In genomic region chr11:62560463-62561016, GRCm38 (mm10) we compare ENCODE assay signal across 8 mouse cellular contexts. TPM values are rescaled to one million over a fixed set of nuclear protein-coding genes. Genes with fewer than 3 reads are reported as not detected.
DNase-seq lines count a peak whose midpoint lies in the region; ATAC-seq and TF ChIP-seq lines count a peak whose summit lies in the region.

No protein-coding gene starts in this region.

- peak overlapping the region; percentile 72 for H3K4me2 ChIP-seq in intestine, postnatal 0 days (replicated peaks; ENCODE audit: low read depth)
- H3K4me2 ChIP-seq in midbrain, embryonic 12.5 days (replicated peaks), result peak overlapping the region; percentile 48

- peak overlapping the region; percentile 49 for H3K4me3 ChIP-seq in cerebellum, adult 2 months (replicated peaks; ENCODE audit: insufficient read depth, low read depth, low read length)
- peak overlapping the region; percentile 38 for H3K4me3 ChIP-seq in intestine, postnatal 0 days (ENCODE audit: low read depth, low read length)
- H3K4me3 ChIP-seq in midbrain, embryonic 12.5 days, result peak overlapping the region; percentile 31

- peak; percentile 43 for ATAC-seq in erythroid progenitor cell, adult 5-6 weeks (replicated peaks; ENCODE audit: low FRiP score, poor library complexity, severe bottlenecking)
- ATAC-seq in intestine, postnatal 0 days, result no peak
- ATAC-seq in midbrain, embryonic 12.5 days (ENCODE audit: low FRiP score, low read depth), result no peak

- H3K27me3 ChIP-seq in cerebellum, adult 2 months (ENCODE audit: control insufficient read depth, insufficient read depth, low read length), result no peaks in the 10 kb centered on the region; the same call in 1 of the 2 replicates
- H3K27me3 ChIP-seq in intestine, postnatal 0 days (replicated peaks; ENCODE audit: control insufficient read depth, insufficient read depth, low read length), result no peaks in the 10 kb centered on the region
- H3K27me3 ChIP-seq in midbrain, embryonic 12.5 days, result peaks cover 7% of the 10 kb centered on the region

- no peaks in the 10 kb centered on the region for H3K9me3 ChIP-seq in intestine, postnatal 0 days (ENCODE audit: control insufficient read depth)
- H3K9me3 ChIP-seq in midbrain, embryonic 12.5 days, result no peaks in the 10 kb centered on the region

- TF ChIP-seq CTCF in cerebellum, adult 2 months (IDR thresholded peaks at IDR 0.05; ENCODE audit: borderline replicate concordance, insufficient read depth, low read depth, low read length), result no peak
- no peak for TF ChIP-seq CTCF in intestine, postnatal 0 days (IDR thresholded peaks at IDR 0.05; ENCODE audit: low read depth)

- no peak for DNase-seq in cerebellum, adult 2 months
- DNase-seq in cerebellum, adult 11-12 months, result no peak
- DNase-seq in B cell, adult 2 months, result peak; percentile 9 to 18
- DNase-seq in thymus, postnatal 36 days, result peak; percentile 11 to 16
- no peak for DNase-seq in gastrocnemius, adult 8-10 months (ENCODE audit: low spot score in 2 of 2)

- no peaks in the 10 kb centered on the region for H3K36me3 ChIP-seq in intestine, postnatal 0 days (ENCODE audit: control insufficient read depth, insufficient read depth)
- peaks cover 3% of the 10 kb centered on the region; the same call in 1 of the 2 replicates for H3K36me3 ChIP-seq in midbrain, embryonic 12.5 days

- H3K27ac ChIP-seq in cerebellum, adult 2 months (ENCODE audit: insufficient read depth, low read length), result no peak overlapping the region
- H3K27ac ChIP-seq in intestine, postnatal 0 days (ENCODE audit: low read depth, low read length), result no peak overlapping the region
- H3K27ac ChIP-seq in midbrain, embryonic 12.5 days (replicated peaks), result no peak overlapping the region

- no peaks in the 10 kb centered on the region for H3K4me1 ChIP-seq in cerebellum, adult 2 months (ENCODE audit: control insufficient read depth, insufficient read depth, low read length)
- no peaks in the 10 kb centered on the region for H3K4me1 ChIP-seq in intestine, postnatal 0 days (replicated peaks; ENCODE audit: control insufficient read depth, insufficient read depth, low read length)
- H3K4me1 ChIP-seq in midbrain, embryonic 12.5 days, result no peaks in the 10 kb centered on the region

- 35% methylated on average over 43 of the region's 43 CpGs for WGBS in cerebellum, adult 2 months
- 31% methylated on average over 43 of the region's 43 CpGs for WGBS in intestine, postnatal 0 days
- 32% methylated on average over 43 of the region's 43 CpGs for WGBS in midbrain, embryonic 12.5 days

- no peak for TF ChIP-seq POLR2A in cerebellum, adult 2 months (IDR thresholded peaks at IDR 0.05; ENCODE audit: borderline replicate concordance, insufficient read depth, low read length)

- H3K9ac ChIP-seq in intestine, postnatal 0 days (ENCODE audit: low read depth, low read length), result 0 out of 2 replicates have a peak overlapping the region, but pooled peaks have one; percentile 11
- no peak overlapping the region for H3K9ac ChIP-seq in midbrain, embryonic 12.5 days (replicated peaks)

RNA-seq across cellular contexts. Expression of gene Ubb, which starts 9.6 kb away (rescaled TPM):
- 3,782 and 4,320 TPM in 2 replicates for polyA plus RNA-seq in cerebellum, adult 2 months (2012; rRNA removed)
- total RNA-seq in erythroid progenitor cell, adult 5-6 weeks (2015; ENCODE audit: low replicate concordance), result 699 and 746 TPM in 2 replicates
- 465 and 536 TPM in 2 replicates for total RNA-seq in erythroid progenitor cell, adult 5-6 weeks (2017; ENCODE audit: low replicate concordance)
- 2,405 and 2,440 TPM in 2 replicates for polyA plus RNA-seq in intestine, postnatal 0 days (2015; fragmentation: Nextera tagmentation; extraction: Ambion mirVana)
- polyA plus RNA-seq in midbrain, embryonic 12.5 days (2016; fragmentation: Nextera tagmentation; extraction: Ambion mirVana), result 3,778 and 3,810 TPM in 2 replicates
- 100 to 1,000 TPM; 864 to 966 (median 933) TPM for total RNA-seq in gastrocnemius, adult 8-10 months (2022)

RNA-seq across cellular contexts. Expression of gene Trpv2, which starts 13.7 kb away (rescaled TPM):
- polyA plus RNA-seq in cerebellum, adult 2 months (2012; rRNA removed), result 22.0 and 23.7 TPM in 2 replicates
- 7.6 and 18.9 TPM in 2 replicates for total RNA-seq in erythroid progenitor cell, adult 5-6 weeks (2015; ENCODE audit: low replicate concordance)
- total RNA-seq in erythroid progenitor cell, adult 5-6 weeks (2017; ENCODE audit: low replicate concordance), result 7.0 and 7.8 TPM in 2 replicates
- polyA plus RNA-seq in intestine, postnatal 0 days (2015; fragmentation: Nextera tagmentation; extraction: Ambion mirVana), result 6.0 and 6.3 TPM in 2 replicates
- 10.9 and 12.7 TPM in 2 replicates for polyA plus RNA-seq in midbrain, embryonic 12.5 days (2016; fragmentation: Nextera tagmentation; extraction: Ambion mirVana)
- 1 to 10 TPM in 2 of 4 experiments, under 1 TPM in 2; 0.46 to 1.3 (median 0.95) TPM for total RNA-seq in gastrocnemius, adult 8-10 months (2022)

RNA-seq across cellular contexts. Expression of gene Cenpv, which starts 21.5 kb away (rescaled TPM):
- 46.7 and 52.4 TPM in 2 replicates for polyA plus RNA-seq in cerebellum, adult 2 months (2012; rRNA removed)
- 12.6 and 55.9 TPM in 2 replicates for total RNA-seq in erythroid progenitor cell, adult 5-6 weeks (2015; ENCODE audit: low replicate concordance)
- 18.4 and 28.8 TPM in 2 replicates for total RNA-seq in erythroid progenitor cell, adult 5-6 weeks (2017; ENCODE audit: low replicate concordance)
- 54.9 and 55.2 TPM in 2 replicates for polyA plus RNA-seq in intestine, postnatal 0 days (2015; fragmentation: Nextera tagmentation; extraction: Ambion mirVana)
- 73.6 and 86.9 TPM in 2 replicates for polyA plus RNA-seq in midbrain, embryonic 12.5 days (2016; fragmentation: Nextera tagmentation; extraction: Ambion mirVana)
- 10 to 100 TPM; 14.0 to 21.6 (median 17.8) TPM for total RNA-seq in gastrocnemius, adult 8-10 months (2022)

Comparison
In these comparisons a context has a peak if more than half of its experiments do, and no peak if none do; other contexts are left out.
1. DNase-seq: peak in B cell, adult 2 months (2 of 2) and thymus, postnatal 36 days (2 of 2); none in cerebellum, adult 2 months (0 of 2), cerebellum, adult 11-12 months (single experiment) and gastrocnemius, adult 8-10 months (0 of 2).
2. Peak in every context shown above with its lines, with median percentiles within 50 percentile points of each other: H3K4me3 ChIP-seq.